Mouse (Mus musculus) intestine, embryonic 15.5 days (tissue): ENCODE data around the gene R3hdm2. TPM values are rescaled to one million over a fixed set of nuclear protein-coding genes. Genes with fewer than 3 reads are reported as not detected.
A peak's percentile ranks its signal among the peaks of the same experiment; 100 is the strongest.

ENCODE experiments used
- ATAC-seq: fragments of 200-750 bp; cut with Nextera tagmentation; 2 replicates; pipeline ENCODE4 v1.8.0; 2017; ENCODE audit warnings: moderate TSS enrichment, moderate library complexity
- H3K27ac ChIP-seq: fragments of 300-500 bp; sonication (generic); 2 replicates; pipeline ENCODE4 v1.5.1; 2015; ENCODE audit warnings: mild to moderate bottlenecking, inconsistent platforms
- H3K27me3 ChIP-seq: fragments of 300-500 bp; sonication (generic); replicated peaks from 2 replicates; pipeline ENCODE4 v1.6.1; 2015; ENCODE audit warnings: inconsistent platforms
- H3K36me3 ChIP-seq: fragments of 300-500 bp; sonication (generic); 2 replicates; pipeline ENCODE4 v1.6.1; 2015; ENCODE audit warnings: inconsistent platforms
- H3K4me1 ChIP-seq: fragments of 300-500 bp; sonication (generic); replicated peaks from 2 replicates; pipeline ENCODE4 v1.6.1; 2015; ENCODE audit warnings: inconsistent platforms
- H3K4me2 ChIP-seq: fragments of 300-500 bp; sonication (generic); replicated peaks from 2 replicates; pipeline ENCODE4 v1.6.1; 2015; ENCODE audit warnings: mild to moderate bottlenecking, inconsistent platforms
- H3K4me3 ChIP-seq: fragments of 300-500 bp; sonication (generic); replicated peaks from 2 replicates; pipeline ENCODE4 v1.5.1; 2015; ENCODE audit warnings: inconsistent platforms
- H3K9ac ChIP-seq: fragments of 300-500 bp; sonication (generic); 2 replicates; pipeline ENCODE4 v1.6.1; 2015; ENCODE audit warnings: inconsistent platforms
- H3K9me3 ChIP-seq: fragments of 300-500 bp; sonication (generic); 2 replicates; pipeline ENCODE4 v1.6.1; 2016; ENCODE audit warnings: inconsistent platforms
- WGBS: fragments of 180-500 bp; shearing (Covaris S2); methylation state at CpG from one replicate; pipeline ENCODE4 v1.1.7; 2015; 5-methylcytosine and 5-hydroxymethylcytosine counted together
- polyA plus RNA-seq: library from polyadenylated mRNA; unstranded; fragments of >200 nt; fragmentation: Nextera tagmentation; extraction: Ambion mirVana; gene quantifications from 2 replicates; pipeline ENCODE4 v1.2.1, GENCODE M21; 2015

The R3hdm2 gene
- 29.5 and 31.1 TPM in 2 replicates for polyA plus RNA-seq

DNA sequence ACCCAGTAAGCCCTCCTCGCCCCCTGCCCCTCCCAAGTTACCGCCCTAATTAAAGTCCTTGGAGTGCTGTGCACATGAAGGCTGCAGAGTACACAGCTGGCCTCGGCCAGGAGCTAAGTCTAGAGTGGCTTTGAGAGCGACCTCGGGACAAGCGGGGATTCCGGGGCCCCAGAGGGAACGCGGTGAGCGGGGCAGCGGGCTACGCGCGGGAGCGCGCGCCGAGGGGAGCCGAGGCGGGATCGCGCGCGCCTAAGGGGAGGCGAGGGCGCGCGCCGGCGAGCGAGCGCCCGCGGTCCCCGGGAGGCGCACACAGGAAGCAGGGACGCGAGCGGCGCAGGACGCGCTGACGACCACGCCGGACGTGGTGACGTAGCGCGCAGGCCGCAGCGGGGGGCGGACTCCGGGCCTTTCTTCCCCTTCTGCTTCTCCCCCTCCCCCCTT is at the start of gene R3hdm2:
Gene R3hdm2, plus strand, starts transcription at position 77 of the 441 bp plus-strand sequence.
- H3K4me2 ChIP-seq = peak within 1 kb of the TSS; percentile 76
- peak within 1 kb of the TSS; percentile 69 for H3K4me3 ChIP-seq
- H3K27ac ChIP-seq = peak within 1 kb of the TSS; percentile 93
- H3K27me3 ChIP-seq = no peaks in the 10 kb centered on the region
- peak; percentile 99 for ATAC-seq
- H3K9ac ChIP-seq = peak within 1 kb of the TSS; percentile 78
- no peaks in the 10 kb centered on the region for H3K36me3 ChIP-seq
- WGBS = under 1% methylated on average over 48 of the region's 53 CpGs
- peaks cover 3% of the 10 kb centered on the region; the same call in 1 of the 2 replicates for H3K4me1 ChIP-seq
- no peaks in the 10 kb centered on the region for H3K9me3 ChIP-seq

DNA sequence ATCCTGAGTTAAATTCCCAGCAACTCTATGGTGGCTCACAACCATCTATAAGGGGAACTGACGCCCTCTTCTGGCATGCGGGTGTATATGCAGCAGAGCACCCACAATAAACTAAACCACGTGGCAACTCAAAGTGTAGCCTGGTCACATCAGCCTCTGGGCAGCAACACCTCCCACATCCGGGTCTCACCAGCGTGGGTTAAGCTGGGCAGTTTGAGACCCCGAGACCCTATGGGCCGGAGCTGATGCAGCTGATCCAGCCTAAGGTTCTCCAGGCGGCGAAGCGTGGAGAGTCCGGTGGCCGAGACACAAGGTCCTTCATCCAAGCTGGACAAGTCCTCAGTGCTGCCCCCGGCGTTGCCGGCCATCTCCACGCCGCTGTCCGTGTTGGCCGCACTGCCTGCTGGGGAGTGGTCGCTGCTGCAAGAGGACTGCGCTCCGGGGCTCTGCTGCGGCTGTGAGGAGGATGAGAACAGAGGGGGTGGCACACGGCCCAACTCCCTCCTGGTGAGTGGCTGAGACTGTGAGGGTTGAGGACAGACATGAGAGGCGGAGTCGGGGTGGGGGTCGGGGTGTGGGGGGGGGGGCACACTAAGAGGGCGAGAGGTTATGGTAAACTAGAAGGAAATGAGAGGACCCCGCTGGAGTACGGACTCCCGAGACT is 47.8 kb upstream of the R3hdm2 start:
- peak overlapping the region; percentile 40 for H3K4me2 ChIP-seq
- no peak overlapping the region for H3K9ac ChIP-seq
- no peak overlapping the region for H3K4me3 ChIP-seq
- H3K27me3 ChIP-seq = peaks cover 25% of the 10 kb centered on the region
- no peak overlapping the region for H3K27ac ChIP-seq
- H3K4me1 ChIP-seq = no peaks in the 10 kb centered on the region
- H3K36me3 ChIP-seq = peaks cover 4% of the 10 kb centered on the region; the same call in 1 of the 2 replicates
- WGBS = 48% methylated on average over 31 of the region's 31 CpGs
- no peaks in the 10 kb centered on the region for H3K9me3 ChIP-seq
- 0 out of 2 replicates have a peak, but pooled peaks have one; percentile 29 for ATAC-seq

GRCm38 (mm10) chr10:127333152-127333551 is 47.0 kb upstream of the R3hdm2 start:
- WGBS = 65% methylated on average over 5 of the region's 5 CpGs
- Histone ChIP-seq H3K4me3 (no peak overlapping the region), H3K4me1 (no peaks in the 10 kb centered on the region), H3K9ac (no peak overlapping the region), H3K9me3 (no peaks in the 10 kb centered on the region), H3K27ac (no peak overlapping the region), H3K27me3 (peaks cover 18% of the 10 kb centered on the region), H3K4me2 (no peak overlapping the region), H3K36me3 (peaks cover 4% of the 10 kb centered on the region; the same call in 1 of the 2 replicates)
- no peak for ATAC-seq

- H3K9me3 ChIP-seq = no peaks in the 10 kb centered on the region
- WGBS = 56% methylated on average over 1 of the region's 1 CpGs
- no peak overlapping the region for H3K4me2 ChIP-seq
- 0 out of 2 replicates have a peak, but pooled peaks cover 2% of the 10 kb centered on the region for H3K27me3 ChIP-seq
- peaks cover 8% of the 10 kb centered on the region; the same call in 1 of the 2 replicates for H3K4me1 ChIP-seq
- no peak for ATAC-seq
- no peak overlapping the region for H3K4me3 ChIP-seq
- H3K9ac ChIP-seq = no peak overlapping the region
- H3K27ac ChIP-seq = no peak overlapping the region
- H3K36me3 ChIP-seq = 0 out of 2 replicates have a peak, but pooled peaks cover 4% of the 10 kb centered on the region
These were observed 44.9 kb upstream of the R3hdm2 start for GRCm38 (mm10) chr10:127335271-127335670.

DNA sequence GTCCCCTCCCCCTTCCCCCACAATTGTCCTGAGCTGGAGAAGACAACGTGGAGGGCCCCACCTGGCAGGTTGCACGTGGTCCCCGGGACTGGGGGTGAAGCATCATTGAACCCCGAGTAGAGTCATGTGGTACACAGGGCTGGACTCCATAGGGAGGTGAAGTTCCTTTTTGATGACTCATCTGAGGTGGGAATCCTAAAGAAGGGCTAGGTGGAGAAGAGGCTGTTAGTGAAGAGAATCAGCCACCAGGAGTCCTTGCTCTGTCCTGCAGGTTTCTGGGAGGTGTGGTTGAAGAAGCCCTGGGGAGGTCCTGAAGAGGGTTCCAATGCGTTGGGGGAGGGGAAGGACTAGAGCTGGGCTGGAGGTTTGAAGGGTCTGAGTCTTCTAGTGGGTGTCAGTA is 43.2 kb upstream of the R3hdm2 start:
- 50% methylated on average over 5 of the region's 5 CpGs for whole genome bisulfite sequencing
- no peak overlapping the region for H3K4me2 ChIP-seq
- ATAC-seq = no peak

DNA sequence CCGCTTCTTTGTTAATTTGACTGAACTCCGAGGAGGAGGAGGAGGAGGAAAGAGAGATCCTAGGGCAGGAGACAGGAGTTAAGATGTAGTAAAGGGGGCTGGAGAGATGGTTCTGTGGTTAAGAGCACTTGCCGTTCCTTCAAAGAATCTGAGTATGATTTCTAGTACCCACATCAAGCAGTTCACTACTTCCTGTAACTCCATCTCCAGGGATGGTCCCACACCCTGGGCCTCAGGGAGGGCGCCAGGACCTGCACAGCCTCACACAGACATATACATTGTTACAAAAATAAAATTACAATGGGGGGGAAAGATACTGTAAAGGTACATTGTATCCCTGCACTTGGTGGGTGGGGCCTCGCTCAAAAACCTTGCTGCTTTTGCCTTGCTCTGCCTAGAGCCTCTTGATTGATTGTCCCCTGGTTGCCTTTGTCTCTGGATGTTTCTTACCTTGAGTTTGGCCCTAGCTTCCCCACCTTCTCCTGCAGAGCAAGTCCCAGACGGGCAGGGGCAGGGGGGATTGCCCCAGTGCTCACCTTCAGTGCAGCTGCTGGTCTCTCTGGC is 42.5 kb upstream of the R3hdm2 start:
- Histone ChIP-seq H3K4me3 (no peak overlapping the region), H3K27me3 (peaks cover 10% of the 10 kb centered on the region), H3K4me2 (no peak overlapping the region), H3K36me3 (0 out of 2 replicates have a peak, but pooled peaks cover 4% of the 10 kb centered on the region), H3K4me1 (peaks cover 17% of the 10 kb centered on the region), H3K9me3 (no peaks in the 10 kb centered on the region), H3K27ac (no peak overlapping the region), H3K9ac (no peak overlapping the region)
- WGBS = 87% methylated on average over 6 of the region's 6 CpGs
- no peak for ATAC-seq

More for the DNA sequence above, 43.2 kb upstream of the R3hdm2 start:
- H3K9ac ChIP-seq = no peak overlapping the region
- no peaks in the 10 kb centered on the region for H3K9me3 ChIP-seq
- H3K27me3 ChIP-seq = peaks cover 10% of the 10 kb centered on the region
- H3K27ac ChIP-seq = no peak overlapping the region
- no peak overlapping the region for H3K4me3 ChIP-seq
- H3K36me3 ChIP-seq = 0 out of 2 replicates have a peak, but pooled peaks cover 4% of the 10 kb centered on the region
- H3K4me1 ChIP-seq = peaks cover 14% of the 10 kb centered on the region

DNA sequence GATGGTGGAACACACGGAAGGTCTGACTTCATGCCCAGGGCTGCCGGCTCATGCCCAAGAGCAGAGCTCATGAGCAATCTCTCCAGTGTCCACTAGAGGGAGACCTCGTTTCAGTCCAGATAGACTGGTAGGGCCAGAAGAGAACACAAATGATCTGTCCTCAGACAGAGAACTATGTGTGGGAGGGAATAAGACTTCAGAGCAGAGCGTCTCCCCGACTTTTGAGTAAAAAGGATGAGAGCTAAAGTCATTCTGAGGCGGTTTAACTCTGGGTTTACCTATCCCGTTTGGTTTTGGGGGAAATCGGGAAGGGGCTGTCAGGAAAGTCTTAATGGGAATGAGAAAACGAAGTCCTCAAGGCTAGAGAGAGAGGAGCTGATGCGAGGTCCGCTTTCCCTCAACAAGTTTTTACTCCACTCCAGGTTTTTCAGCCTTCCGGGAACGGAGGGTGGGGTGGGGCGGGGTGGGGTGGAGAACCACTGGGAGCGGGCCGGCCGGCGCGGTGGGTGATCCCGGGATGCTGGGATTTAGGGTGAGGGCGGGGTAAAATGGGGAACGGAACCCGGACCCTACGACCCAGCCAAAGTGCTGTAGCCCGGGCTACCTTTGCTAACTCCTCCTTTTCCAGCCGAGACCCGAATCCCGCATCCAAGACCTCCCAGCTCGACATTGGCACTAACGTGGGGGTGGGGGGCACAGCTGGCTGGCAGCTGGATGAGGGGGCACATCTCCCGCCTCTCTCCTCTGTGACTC is 41.0 kb upstream of the R3hdm2 start:
- Histone ChIP-seq H3K9ac (peak overlapping the region; percentile 43), H3K36me3 (no peaks in the 10 kb centered on the region), H3K4me3 (peak overlapping the region; percentile 49), H3K9me3 (no peaks in the 10 kb centered on the region), H3K27ac (peak overlapping the region; percentile 89), H3K4me1 (peaks cover 17% of the 10 kb centered on the region), H3K4me2 (peak overlapping the region; percentile 82), H3K27me3 (peaks cover 10% of the 10 kb centered on the region)
- peak; percentile 80 for ATAC-seq
- under 1% methylated on average over 31 of the region's 31 CpGs for WGBS

DNA sequence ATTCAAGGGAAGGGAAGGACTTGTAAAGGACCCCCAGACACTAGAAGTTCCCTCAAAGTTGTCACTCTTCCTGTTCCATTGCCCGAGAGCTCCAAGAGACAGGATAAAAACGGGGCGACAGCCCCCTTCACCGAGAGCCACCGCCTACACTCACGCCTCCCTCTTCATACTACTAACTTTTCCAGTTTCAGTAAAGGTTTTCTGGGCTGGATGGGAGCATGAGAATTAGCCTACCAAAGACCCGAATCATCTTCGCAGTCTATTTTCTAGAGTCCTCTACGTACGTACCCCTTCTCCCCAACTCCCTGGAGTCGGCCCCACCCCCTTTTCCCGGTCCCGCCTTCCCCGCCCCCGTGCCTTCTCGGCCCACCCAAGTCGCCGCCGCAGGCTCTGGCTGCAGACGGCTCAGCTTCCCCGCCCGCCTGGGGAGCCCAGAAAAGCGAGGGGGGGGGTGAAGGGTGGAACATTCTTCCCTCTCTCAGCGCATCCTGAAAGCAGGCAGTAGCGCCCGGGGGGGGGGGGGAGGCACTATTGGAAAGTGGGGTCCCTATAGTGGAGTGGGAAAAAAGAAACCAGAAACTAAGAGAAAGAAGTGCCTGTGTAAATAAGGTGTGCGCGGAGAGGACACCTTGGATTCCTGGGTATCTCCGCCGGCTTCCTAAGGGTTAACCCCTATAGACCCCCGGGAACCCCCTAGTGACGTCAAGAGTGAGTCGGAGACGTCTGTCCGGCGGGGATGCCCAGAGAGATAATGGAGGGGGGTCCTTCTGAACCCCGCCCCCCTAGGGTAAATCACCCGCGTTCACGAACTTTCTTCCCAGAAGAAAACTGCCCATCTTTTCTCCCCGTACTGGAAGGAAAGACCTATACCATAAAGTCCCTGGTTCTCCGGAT is 40.2 kb upstream of the R3hdm2 start:
- Histone ChIP-seq H3K4me2 (peak overlapping the region; percentile 82), H3K36me3 (no peaks in the 10 kb centered on the region), H3K4me1 (peaks cover 17% of the 10 kb centered on the region), H3K27ac (peak overlapping the region; percentile 89), H3K9me3 (no peaks in the 10 kb centered on the region), H3K9ac (peak overlapping the region; percentile 43), H3K4me3 (peak overlapping the region; percentile 49), H3K27me3 (peaks cover 10% of the 10 kb centered on the region)
- WGBS = under 1% methylated on average over 41 of the region's 42 CpGs
- peak; percentile 64 for ATAC-seq

GRCm38 (mm10) chr10:127340577-127341359 is 39.4 kb upstream of the R3hdm2 start:
- Histone ChIP-seq H3K9ac (peak overlapping the region; percentile 43), H3K4me2 (peak overlapping the region; percentile 82), H3K36me3 (no peaks in the 10 kb centered on the region), H3K9me3 (no peaks in the 10 kb centered on the region), H3K4me1 (peaks cover 17% of the 10 kb centered on the region), H3K4me3 (peak overlapping the region; percentile 49), H3K27me3 (peaks cover 10% of the 10 kb centered on the region), H3K27ac (peak overlapping the region; percentile 81)
- no peak for ATAC-seq
- 2% methylated on average over 27 of the region's 27 CpGs for WGBS

DNA sequence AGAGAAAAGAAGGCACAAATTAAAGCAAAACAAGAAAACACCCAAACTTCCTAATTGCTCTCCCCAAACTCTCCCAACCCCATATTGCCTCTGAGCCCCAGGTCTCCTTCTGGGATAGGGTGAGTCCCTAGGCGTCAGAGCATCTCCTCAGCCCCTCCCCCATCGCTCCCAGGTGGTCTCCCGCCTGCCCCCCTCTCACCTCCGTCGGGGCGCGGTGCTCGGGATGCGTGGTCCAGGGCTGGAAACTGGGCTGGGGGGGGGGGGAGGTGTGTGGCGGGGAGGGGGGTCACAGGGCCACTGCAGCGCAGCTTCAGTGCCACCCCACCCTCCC is 38.8 kb upstream of the R3hdm2 start:
- Histone ChIP-seq H3K36me3 (no peaks in the 10 kb centered on the region), H3K4me1 (peaks cover 17% of the 10 kb centered on the region), H3K4me3 (peak overlapping the region; percentile 49), H3K27ac (peak overlapping the region; percentile 81), H3K4me2 (peak overlapping the region; percentile 82), H3K9me3 (no peaks in the 10 kb centered on the region), H3K27me3 (peaks cover 10% of the 10 kb centered on the region), H3K9ac (peak overlapping the region; percentile 43)
- WGBS = 2% methylated on average over 8 of the region's 11 CpGs
- ATAC-seq = no peak
